Mouse (Mus musculus): ENCODE results near the gene Ranbp3.
A peak's percentile ranks its signal among the peaks of the same experiment; 100 is the strongest.
"Not testable (repeated sequence)": the region's sequence is repeated elsewhere in the genome, so short reads cannot be mapped to it uniquely, and the experiment has no call there.

Ranbp3 gene

DNA sequence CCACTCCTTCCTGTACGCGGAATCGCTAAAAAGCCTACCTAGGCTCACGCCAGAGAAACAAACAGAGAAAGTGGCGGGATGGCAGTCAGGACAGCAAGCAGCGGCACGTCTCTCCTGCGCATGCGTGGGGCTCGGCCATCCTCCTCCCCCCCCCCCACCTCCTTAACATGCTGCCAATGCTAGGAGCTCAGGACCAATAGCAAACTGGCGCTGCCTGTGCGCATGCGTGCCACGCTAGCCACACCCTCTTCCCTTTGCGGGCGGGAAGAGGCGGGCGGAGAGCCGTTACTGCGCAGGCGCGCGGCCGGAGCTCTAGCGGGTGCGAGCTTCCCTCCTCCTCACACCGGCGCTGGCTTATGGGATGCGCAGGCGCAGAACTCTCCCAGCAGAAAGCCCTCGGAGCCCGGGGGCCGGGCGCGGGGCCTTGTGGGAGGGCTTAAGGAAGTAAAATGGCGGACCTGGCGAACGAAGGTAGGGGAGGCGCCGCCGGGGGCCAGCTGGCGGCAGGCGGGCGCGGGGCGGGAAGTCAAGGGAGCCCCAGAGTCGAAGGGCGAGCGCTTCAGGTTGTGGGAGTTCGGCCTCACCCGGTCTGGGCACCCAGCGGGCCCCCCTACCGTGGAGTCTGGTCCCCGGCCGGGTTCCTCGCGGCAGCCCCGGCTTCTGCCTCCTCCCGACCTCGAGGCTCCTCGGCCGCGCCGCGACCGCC lies at the start of gene Ranbp3:
Gene Ranbp3 (plus strand): TSS at position 354 of the 706 bp plus-strand sequence.
- DNase-seq (ENCODE audit: low spot score in 2 of 2): peak; percentile 97 to 99

GRCm38 (mm10) chr17:56625495-56625894 lies 47.6 kb upstream of the Ranbp3 start:
- no peak for DNase-seq (ENCODE audit: low spot score in 2 of 2)

- no peak for DNase-seq (ENCODE audit: low spot score in 2 of 2)
These were observed 46.8 kb upstream of the Ranbp3 start for GRCm38 (mm10) chr17:56626260-56626659.

GRCm38 (mm10) chr17:56626754-56627470 lies 46.2 kb upstream of the Ranbp3 start, which contains the start of gene Lonp1:
Gene Lonp1 (minus strand): TSS chr17:56626887.
- peak; percentile 87 to 97 for DNase-seq (ENCODE audit: low spot score in 2 of 2)

DNA sequence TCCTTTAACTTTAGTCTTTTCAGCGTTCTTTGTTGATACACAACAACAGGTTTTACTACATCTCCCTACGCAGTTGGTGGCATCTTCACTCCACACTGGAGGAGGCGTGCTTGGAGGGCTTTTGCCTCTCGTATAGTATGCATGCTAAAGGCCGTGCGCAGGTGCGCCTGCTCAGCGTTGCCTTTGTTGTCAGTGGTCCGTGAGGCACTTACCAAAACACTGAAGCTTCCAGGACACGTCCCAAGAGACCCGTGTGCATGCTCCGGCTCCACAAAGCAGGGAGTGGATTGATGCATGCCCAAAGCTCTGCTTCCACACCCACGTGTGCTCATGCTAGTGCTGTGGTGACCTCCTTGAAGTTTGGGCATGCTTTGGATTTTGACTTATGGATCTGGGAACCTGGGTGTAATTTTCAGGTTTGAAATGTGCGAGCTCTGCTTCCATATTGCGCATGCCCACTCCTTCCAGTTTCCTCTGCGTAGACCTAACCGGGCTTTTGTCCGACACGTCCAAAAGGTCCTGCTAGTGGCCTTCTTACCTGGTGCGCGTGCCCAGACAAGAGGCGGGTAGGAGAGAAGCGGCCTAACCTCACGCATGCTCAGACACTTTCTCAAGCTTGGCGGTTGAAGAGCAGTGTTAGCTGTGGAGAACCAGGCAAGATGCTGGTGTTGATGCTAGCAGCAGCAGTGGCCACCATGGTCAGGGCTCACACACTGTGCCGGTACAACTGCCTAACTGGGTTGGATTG lies 45.4 kb upstream of the Ranbp3 start, which contains the start of gene Catsperd:
Gene Catsperd (plus strand): TSS at position 614 of the 748 bp plus-strand sequence.
- DNase-seq (ENCODE audit: low spot score in 2 of 2): peak in 1 of 2 experiments; percentile 28

DNA sequence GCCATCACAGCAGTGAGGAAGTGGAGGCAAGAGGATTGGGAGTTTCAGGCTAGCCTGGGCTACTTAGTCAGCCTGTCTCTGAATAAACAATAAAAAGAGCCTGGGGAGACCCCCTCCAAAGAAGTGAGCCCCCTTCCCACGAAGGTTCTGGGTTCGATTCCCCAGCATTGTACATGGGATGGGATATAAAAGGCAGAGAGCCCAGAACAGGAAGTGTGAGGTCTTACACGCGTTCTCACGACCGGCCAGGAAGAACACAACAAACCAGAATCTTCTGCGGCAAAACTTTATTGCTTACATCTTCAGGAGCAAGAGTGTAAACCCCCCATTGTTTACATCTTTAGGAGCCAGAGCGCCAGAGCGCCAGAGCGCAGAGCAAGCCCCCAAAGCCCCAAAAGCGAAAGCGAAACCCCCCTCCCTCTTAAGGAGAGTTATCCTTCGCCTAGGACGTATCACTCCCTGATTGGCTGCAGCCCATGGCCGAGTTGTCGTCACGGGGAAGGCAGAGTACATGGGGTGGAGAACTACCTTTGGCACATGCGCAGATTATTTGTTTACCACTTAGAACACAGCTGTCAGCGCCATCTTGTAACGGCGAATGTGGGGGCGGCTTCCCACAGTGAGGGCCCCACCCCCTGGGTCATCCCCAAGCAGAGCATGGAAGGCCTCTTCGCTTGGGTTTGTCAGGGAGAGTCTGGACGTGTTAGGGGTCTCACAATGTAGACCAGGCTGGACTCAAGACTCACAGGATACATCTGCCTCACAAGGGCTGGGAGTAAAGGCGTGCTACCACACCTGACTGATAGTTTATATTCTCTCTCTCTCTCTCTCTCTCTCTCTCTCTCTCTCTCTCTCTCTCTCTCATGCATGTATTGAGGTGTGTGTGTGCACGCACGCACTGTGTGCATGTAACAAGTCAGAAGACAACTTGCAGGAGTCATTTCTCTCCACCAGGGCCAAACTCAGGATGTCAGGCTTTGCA lies 43.0 kb upstream of the Ranbp3 start:
- not testable (repeated sequence) for DNase-seq (ENCODE audit: low spot score in 2 of 2)

- no peak for DNase-seq (ENCODE audit: low spot score in 2 of 2)
These were observed 41.3 kb upstream of the Ranbp3 start for GRCm38 (mm10) chr17:56631807-56632206.

DNA sequence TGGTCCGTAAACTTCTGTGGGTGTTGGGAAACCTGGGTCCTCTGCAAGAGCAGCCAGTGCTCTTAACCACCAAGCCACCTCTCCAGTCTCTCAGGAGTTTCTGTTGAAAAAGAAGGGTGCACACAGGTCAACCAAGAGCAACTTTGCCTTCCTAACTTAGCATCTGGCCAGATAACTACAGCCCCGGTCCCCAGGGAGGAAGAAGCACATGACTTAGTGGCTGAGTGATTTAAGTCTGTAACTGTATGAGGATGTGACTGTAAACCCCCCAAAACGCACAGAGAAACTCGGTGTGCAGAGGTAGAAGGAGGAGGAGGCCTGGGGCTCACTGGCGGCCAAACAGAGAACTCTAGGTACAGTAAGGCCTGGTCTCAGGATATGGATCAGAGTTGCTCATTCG lies 39.1 kb upstream of the Ranbp3 start:
- DNase-seq (ENCODE audit: low spot score in 2 of 2): peak in 1 of 2 experiments; percentile 73

- DNase-seq (ENCODE audit: low spot score in 2 of 2): no peak
These were observed 29.9 kb upstream of the Ranbp3 start for GRCm38 (mm10) chr17:56643237-56643636.

- no peak for DNase-seq (ENCODE audit: low spot score in 2 of 2)
These were observed 25.5 kb upstream of the Ranbp3 start for GRCm38 (mm10) chr17:56647546-56647945.

DNA sequence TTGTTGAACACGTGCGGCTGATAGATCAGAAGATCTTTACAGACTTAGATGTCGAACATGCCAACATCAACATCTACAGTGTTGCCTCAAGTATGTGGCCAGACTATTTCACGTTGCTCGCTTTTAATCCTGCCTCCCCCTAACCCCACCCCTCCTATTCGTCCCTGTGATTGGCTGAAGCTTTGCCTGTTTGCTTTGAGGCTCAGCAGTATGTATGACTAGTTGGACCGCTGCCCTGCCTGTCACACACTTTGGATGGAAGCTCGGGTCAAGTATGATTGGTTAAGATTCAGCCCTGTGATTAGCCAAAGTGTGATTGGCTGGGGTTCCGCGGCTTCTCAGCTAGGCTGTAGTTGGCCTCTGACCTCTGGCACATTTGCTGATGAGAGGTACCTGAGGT lies 21.3 kb upstream of the Ranbp3 start:
- DNase-seq (ENCODE audit: low spot score in 2 of 2): no peak

- no peak for DNase-seq (ENCODE audit: low spot score in 2 of 2)
These were observed 18.3 kb upstream of the Ranbp3 start for GRCm38 (mm10) chr17:56654771-56655170.

- DNase-seq (ENCODE audit: low spot score in 2 of 2): no peak
These were observed 17.8 kb upstream of the Ranbp3 start for GRCm38 (mm10) chr17:56655311-56655710.

- DNase-seq (ENCODE audit: low spot score in 2 of 2): no peak
These were observed 16.9 kb upstream of the Ranbp3 start for GRCm38 (mm10) chr17:56656171-56656570.

DNA sequence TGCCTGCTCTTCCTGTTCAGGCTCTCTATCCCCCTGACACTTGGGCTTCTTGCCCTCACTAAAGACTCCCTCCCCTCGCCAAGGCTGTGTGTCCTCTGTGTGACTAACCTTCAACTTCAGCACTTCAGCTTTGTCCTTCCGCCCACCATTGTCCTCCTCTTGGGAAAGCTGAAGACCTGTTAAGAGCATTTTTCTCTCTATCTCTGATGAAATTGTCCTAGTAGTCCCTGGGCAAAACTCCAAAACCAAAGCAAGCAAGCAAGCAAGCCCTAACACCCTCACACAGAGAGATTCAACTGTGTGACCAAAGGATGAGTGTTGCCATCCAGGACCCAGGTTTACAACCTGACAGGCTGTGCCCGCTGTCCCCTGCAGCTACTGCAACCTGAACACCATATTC lies 9.4 kb upstream of the Ranbp3 start:
- DNase-seq (ENCODE audit: low spot score in 2 of 2): no peak

- DNase-seq (ENCODE audit: low spot score in 2 of 2): no peak
These were observed 8.8 kb upstream of the Ranbp3 start for GRCm38 (mm10) chr17:56664333-56664732.

GRCm38 (mm10) chr17:56666384-56666783 lies 6.7 kb upstream of the Ranbp3 start:
- DNase-seq (ENCODE audit: low spot score in 2 of 2): no peak

GRCm38 (mm10) chr17:56667591-56667990 lies 5.5 kb upstream of the Ranbp3 start:
- DNase-seq (ENCODE audit: low spot score in 2 of 2): no peak

DNA sequence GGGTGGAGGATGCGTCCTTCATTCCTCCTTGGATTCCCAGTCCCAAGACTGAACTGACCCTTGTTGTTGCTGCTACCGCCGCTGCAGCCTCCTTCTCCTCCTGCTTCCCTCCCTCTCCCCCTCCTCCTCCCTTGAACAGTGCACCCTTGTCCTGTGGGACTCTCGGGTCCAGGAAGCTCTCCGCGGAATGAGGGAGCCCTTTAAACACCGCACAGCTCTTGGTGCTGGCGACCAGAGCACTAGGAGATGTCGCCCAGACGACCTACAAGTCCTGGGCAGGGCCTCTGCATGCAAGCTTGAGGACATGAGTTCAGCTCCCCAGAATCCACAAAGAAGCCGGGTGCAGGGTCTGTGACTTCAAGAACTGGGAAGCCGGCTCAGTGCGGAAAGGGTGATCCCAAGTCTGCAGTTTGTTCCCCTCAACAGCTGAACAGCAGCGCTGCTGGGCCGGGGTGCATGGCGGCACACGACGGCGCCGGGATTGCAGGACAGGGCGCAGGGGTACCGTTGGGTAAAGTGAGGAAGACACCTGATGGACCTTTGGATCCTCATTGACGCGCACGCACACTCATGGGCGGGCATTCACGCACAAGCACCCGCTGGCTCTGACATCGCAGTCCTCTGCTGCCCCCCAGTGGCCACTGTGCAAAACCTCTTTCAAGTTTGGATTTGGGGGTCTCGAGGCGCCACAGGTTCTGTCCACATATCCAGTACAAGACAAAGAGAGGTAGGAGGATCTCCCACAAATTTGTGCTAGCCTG lies 4.5 kb upstream of the Ranbp3 start:
- peak; percentile 74 to 91 for DNase-seq (ENCODE audit: low spot score in 2 of 2)

DNA sequence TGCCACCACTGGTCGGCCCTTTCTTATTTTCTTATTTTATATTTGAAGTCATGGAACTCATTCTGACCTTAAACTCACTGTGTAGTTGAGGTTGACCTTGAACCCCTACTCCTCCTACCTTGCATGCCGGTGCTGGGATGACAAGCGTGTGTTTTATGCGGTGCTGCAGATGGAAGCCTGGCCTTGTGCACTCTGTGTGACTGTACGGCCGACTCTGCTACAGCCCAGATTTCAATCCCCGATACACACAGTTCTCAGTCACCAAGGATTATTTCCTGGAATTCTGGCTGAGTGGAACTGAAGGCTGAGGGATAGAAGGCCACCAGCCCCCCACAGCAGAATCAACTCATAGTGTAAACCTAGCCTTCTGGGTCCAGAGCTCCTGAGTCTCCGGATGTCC lies 3.3 kb upstream of the Ranbp3 start:
- DNase-seq (ENCODE audit: low spot score in 2 of 2): no peak
